24 mouse cellular contexts compared by ENCODE assay signal in the genomic region with DNA sequence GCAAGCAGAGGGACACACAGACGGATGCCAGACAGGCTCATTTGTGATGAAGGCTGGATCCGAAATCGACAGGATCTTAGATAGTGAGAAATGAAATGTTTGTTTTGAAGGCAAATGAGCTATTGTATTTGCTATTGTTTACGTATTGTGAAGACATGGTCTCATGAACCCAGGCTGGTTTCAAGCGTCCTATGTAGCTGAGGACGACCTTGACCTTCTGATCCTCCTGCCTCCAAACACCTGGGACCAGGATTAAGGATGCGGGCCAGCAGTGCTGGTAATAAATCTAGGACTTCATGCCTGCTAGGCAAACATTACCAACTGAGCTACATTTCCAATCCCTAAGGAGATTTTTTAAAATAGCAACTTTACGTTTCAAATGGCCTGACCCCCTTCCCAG. TPM values are rescaled to one million over a fixed set of nuclear protein-coding genes. Genes with fewer than 3 reads are reported as not detected.
"Had no signal": no experiment of that assay in that cellular context is flagged by ENCODE, and none has a peak within 500 bp of the region (broad histone marks: within the 10 kb centered on the region; RNA-seq: fewer than 3 reads in every experiment).

No protein-coding gene starts in this region.

- H3K9ac ChIP-seq: heart, embryonic 13.5 days; heart, embryonic 15.5 days; hindbrain, embryonic 13.5 days; hindbrain, embryonic 15.5 days; kidney, embryonic 15.5 days; limb, embryonic 12.5 days; liver, embryonic 13.5 days had no signal

- H3K27ac ChIP-seq: gastrocnemius, adult 2 months; heart, adult 2 months; heart, embryonic 13.5 days; heart, embryonic 15.5 days; hindbrain, embryonic 13.5 days; hindbrain, embryonic 15.5 days; hindbrain, postnatal 0 days; kidney, embryonic 15.5 days; kidney, postnatal 0 days; limb, embryonic 10.5 days; limb, embryonic 12.5 days; liver, embryonic 13.5 days had no signal

- DNase-seq: gastrocnemius, adult 2 months; gastrocnemius, postnatal 10 days; gastrocnemius, postnatal 25 days; heart, adult 2 months; heart, postnatal 36 days; kidney, adult 11 months; kidney, adult 2 months; kidney, adult 9 months; kidney, postnatal 14 days; kidney, postnatal 36 days; layer of hippocampus, adult 9-11 months; layer of hippocampus, postnatal 36 days; liver; liver, embryonic 13.5 days had no signal

- H3K4me1 ChIP-seq: hindbrain, embryonic 13.5 days; hindbrain, embryonic 15.5 days; limb, embryonic 10.5 days; limb, embryonic 12.5 days; liver, embryonic 13.5 days had no signal

- H3K4me3 ChIP-seq: gastrocnemius, adult 2 months; heart, adult 2 months; heart, embryonic 13.5 days; heart, embryonic 15.5 days; hindbrain, embryonic 13.5 days; hindbrain, embryonic 15.5 days; kidney, embryonic 15.5 days; limb, embryonic 10.5 days; limb, embryonic 12.5 days; liver, embryonic 13.5 days had no signal

- H3K9me3 ChIP-seq: heart, embryonic 13.5 days; heart, embryonic 15.5 days; hindbrain, embryonic 13.5 days; hindbrain, embryonic 15.5 days; kidney, embryonic 15.5 days; limb, embryonic 10.5 days; limb, embryonic 12.5 days; liver, embryonic 13.5 days had no signal

- H3K27me3 ChIP-seq: heart, embryonic 13.5 days; heart, embryonic 15.5 days; hindbrain, embryonic 13.5 days; hindbrain, embryonic 15.5 days; kidney, embryonic 15.5 days; limb, embryonic 12.5 days; liver, embryonic 13.5 days had no signal

RNA-seq across cellular contexts. Expression of a gene that starts 37.5 kb away (rescaled TPM):
- total RNA-seq: hematopoietic stem cell, adult 5-6 weeks; hindbrain, postnatal 0 days had no signal
